ENCODE assay signal across 35 mouse cellular contexts in the genomic region with DNA sequence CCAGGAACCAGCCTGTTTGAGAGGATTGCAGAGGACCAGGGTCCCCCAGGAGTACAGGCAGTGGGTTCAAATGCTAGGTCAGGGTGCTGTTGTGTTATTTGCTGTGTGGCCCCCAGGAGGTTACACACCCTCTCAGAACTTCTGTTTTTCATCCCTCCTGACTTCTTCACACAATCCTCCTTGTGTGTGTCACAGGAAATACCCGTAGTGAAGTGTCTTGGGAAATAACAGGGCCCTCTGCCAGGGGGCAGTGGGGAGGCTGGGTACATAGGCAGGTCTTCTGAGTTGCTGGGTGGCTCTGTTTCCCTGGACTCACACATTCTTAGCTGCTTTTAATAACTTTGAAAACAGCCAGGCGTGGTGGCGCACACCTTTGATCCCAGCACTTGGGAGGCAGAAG. TPM values are rescaled to one million over a fixed set of nuclear protein-coding genes. Genes with fewer than 3 reads are reported as not detected.
"Had no signal": no experiment of that assay in that cellular context is flagged by ENCODE, and none has a peak within 500 bp of the region (broad histone marks: within the 10 kb centered on the region; RNA-seq: fewer than 3 reads in every experiment).

No protein-coding gene starts in this region.

- H3K27ac ChIP-seq: gastrocnemius, adult 2 months; heart, embryonic 13.5 days; heart, embryonic 15.5 days; hindbrain, embryonic 13.5 days; hindbrain, embryonic 15.5 days; hindbrain, postnatal 0 days; layer of hippocampus, adult 2 months; left cerebral cortex, adult 2 months; limb, embryonic 10.5 days; limb, embryonic 12.5 days had no signal

- H3K27me3 ChIP-seq: hindbrain, embryonic 13.5 days; hindbrain, embryonic 15.5 days; limb, embryonic 12.5 days had no signal

- H3K4me3 ChIP-seq: gastrocnemius, adult 2 months; heart, embryonic 13.5 days; heart, embryonic 15.5 days; hindbrain, embryonic 13.5 days; hindbrain, embryonic 15.5 days; layer of hippocampus, adult 2 months; left cerebral cortex, adult 2 months; limb, embryonic 10.5 days; limb, embryonic 12.5 days had no signal

- H3K9me3 ChIP-seq: heart, embryonic 13.5 days; heart, embryonic 15.5 days; hindbrain, embryonic 13.5 days; hindbrain, embryonic 15.5 days; limb, embryonic 10.5 days; limb, embryonic 12.5 days had no signal

- ATAC-seq: hindbrain, postnatal 0 days; intestine, embryonic 16.5 days had no signal

- H3K4me2 ChIP-seq: heart, embryonic 11.5 days; heart, embryonic 13.5 days; heart, embryonic 15.5 days; hindbrain, embryonic 13.5 days; hindbrain, embryonic 15.5 days; limb, embryonic 12.5 days; liver, embryonic 11.5 days had no signal

- H3K36me3 ChIP-seq: heart, embryonic 13.5 days; heart, embryonic 15.5 days; hindbrain, embryonic 13.5 days; hindbrain, embryonic 15.5 days; limb, embryonic 10.5 days; limb, embryonic 12.5 days had no signal

- H3K4me1 ChIP-seq: heart, embryonic 13.5 days; heart, embryonic 15.5 days; hindbrain, embryonic 13.5 days; hindbrain, embryonic 15.5 days; limb, embryonic 10.5 days; limb, embryonic 12.5 days had no signal

- H3K9ac ChIP-seq: heart, embryonic 13.5 days; heart, embryonic 15.5 days; hindbrain, embryonic 13.5 days; hindbrain, embryonic 15.5 days; limb, embryonic 12.5 days had no signal

- DNase-seq: gastrocnemius, adult 2 months; gastrocnemius, postnatal 10 days; gastrocnemius, postnatal 25 days; heart, adult 18-20 months; heart, postnatal 14 days; heart, postnatal 36 days; kidney, adult 18-20 months; kidney, adult 8-10 months; kidney, postnatal 10 days; kidney, postnatal 25 days; kidney, postnatal 4 days; liver had no signal

RNA-seq across cellular contexts. Expression of gene Muc3a, which starts 6.9 kb away (rescaled TPM):
- total RNA-seq: hematopoietic stem cell, adult 5-6 weeks; hindbrain, postnatal 0 days had no signal
- polyA plus RNA-seq: heart, embryonic 13.5 days; heart, postnatal 0 days; limb, embryonic 10.5 days; liver, embryonic 11.5 days had no signal

RNA-seq across cellular contexts. Expression of gene Muc3, which starts 56.2 kb away (rescaled TPM):
- total RNA-seq: gastrocnemius, adult 2 months; gastrocnemius, postnatal 10 days; gastrocnemius, postnatal 25 days; gastrocnemius, postnatal 4 days; heart, adult 18-20 months; heart, postnatal 14 days; heart, postnatal 36 days; hindbrain, postnatal 0 days; layer of hippocampus, adult 2 months; layer of hippocampus, postnatal 10 days; layer of hippocampus, postnatal 25 days; left cerebral cortex, adult 2 months; left cerebral cortex, postnatal 14 days; left cerebral cortex, postnatal 36 days had no signal
- polyA plus RNA-seq: heart, embryonic 11.5 days; heart, embryonic 15.5 days; heart, postnatal 0 days; hindbrain, embryonic 11.5 days; hindbrain, embryonic 13.5 days; hindbrain, embryonic 15.5 days; hindbrain, postnatal 0 days; kidney, embryonic 14.5 days; kidney, embryonic 16.5 days; limb, embryonic 10.5 days; limb, embryonic 12.5 days; limb, embryonic 14.5 days; liver, embryonic 11.5 days had no signal
